Mouse (Mus musculus) G1E (cell line): ENCODE measurements at regions not wholly inside any gene's neighbourhood (a gene's known extent, or its start where the extent isn't known, plus 50 kb on each side); places are given as distances from the start of the nearest gene placed in this dataset.

Experiments
- ATAC-seq: 2 replicates; pipeline ENCODE4 v1.8.0; 2016; ENCODE audit warnings: mild to moderate bottlenecking; ENCODE audit not compliant: insufficient number of reproducible peaks, poor library complexity, low FRiP score, severe bottlenecking; ENCODE audit errors: extremely low read depth
- DNase-seq: peaks from one replicate; pipeline ENCODE4 v3.0.0; 2012; ENCODE audit warnings: low spot score
- H3K27me3 ChIP-seq: 2 replicates; pipeline ENCODE4 v1.6.1; 2012; ENCODE audit warnings: mild to moderate bottlenecking, low read length, inconsistent platforms; ENCODE audit not compliant: insufficient read depth
- H3K36me3 ChIP-seq: replicated peaks from 2 replicates; pipeline ENCODE3; 2012; ENCODE audit warnings: mild to moderate bottlenecking, inconsistent platforms
- H3K4me1 ChIP-seq: 2 replicates; pipeline ENCODE4 v1.6.1; 2012; ENCODE audit warnings: low read depth, low read length, inconsistent platforms, mixed read lengths; ENCODE audit not compliant: insufficient read depth
- H3K4me3 ChIP-seq: 2 replicates; pipeline ENCODE4 v1.5.1; 2012; ENCODE audit warnings: low read depth, mild to moderate bottlenecking, inconsistent platforms, low read length, moderate library complexity, mixed read lengths
- H3K9me3 ChIP-seq: replicated peaks from 2 replicates; pipeline ENCODE4 v1.6.1; 2012; ENCODE audit warnings: inconsistent platforms
- CTCF ChIP-seq: IDR thresholded peaks from 2 replicates; pipeline ENCODE4 v1.5.1; 2012; ENCODE audit warnings: low read depth, low read length, inconsistent platforms, mixed read lengths
- GATA1 ChIP-seq: IDR thresholded peaks from 2 replicates; pipeline ENCODE4 v1.6.1; 2012; ENCODE audit warnings: borderline replicate concordance, low read length, inconsistent platforms, mixed read lengths
- GATA2 ChIP-seq: IDR thresholded peaks from 2 replicates; pipeline ENCODE4 v1.6.1; 2012; ENCODE audit warnings: low read depth, low read length, inconsistent platforms, borderline replicate concordance
- POLR2AphosphoS5 ChIP-seq: IDR thresholded peaks from 2 replicates; pipeline ENCODE4 v1.6.1; 2012; ENCODE audit warnings: low read depth, low read length, inconsistent platforms; ENCODE audit not compliant: insufficient replicate concordance
- TAL1 ChIP-seq: conservative IDR thresholded peaks from 2 replicates; pipeline ENCODE4 v1.6.1; 2012; ENCODE audit warnings: low read depth, low read length, inconsistent platforms, mixed read lengths

DNA sequence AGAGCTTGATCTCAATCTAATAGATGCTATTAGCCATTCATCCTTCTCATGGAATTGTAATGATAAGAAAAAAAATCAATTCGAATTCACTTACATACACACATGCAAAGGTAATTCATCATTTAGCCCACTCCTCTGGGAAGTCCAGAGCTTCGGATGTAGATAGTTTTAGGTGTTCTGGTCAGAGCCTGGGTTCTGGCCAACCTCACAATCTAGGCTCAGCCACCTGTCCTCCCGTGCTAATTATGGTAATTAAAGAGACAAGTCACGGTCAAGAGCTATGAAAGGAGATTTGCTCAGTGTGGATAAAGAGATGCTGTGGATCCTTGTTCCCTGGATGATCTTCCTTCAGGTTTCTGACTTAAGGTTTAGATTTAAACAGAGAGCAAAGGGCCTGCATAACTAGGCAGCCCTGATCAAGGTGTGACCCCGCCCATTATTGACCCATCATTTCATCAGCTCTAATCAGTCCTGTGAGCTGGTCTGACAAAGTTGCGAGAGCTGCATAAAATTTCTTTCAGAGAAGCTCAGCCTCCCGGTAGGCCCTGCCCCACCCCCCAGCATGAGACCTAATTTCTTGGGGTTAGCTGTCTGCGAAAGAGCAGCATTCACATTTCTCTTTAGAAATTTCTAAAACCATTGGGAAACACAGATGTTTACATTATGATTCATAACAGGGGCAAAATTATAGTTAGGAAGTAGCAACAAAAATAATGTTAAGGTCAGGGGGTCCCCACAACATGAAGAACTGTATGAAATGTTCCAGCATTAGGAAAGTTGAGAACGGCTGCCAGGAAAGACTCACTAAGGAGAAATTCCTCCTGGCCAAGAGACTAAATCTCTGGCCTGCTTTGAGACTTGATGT, 98.3 kb upstream of the Slc25a26 start:
- TF ChIP-seq GATA2 (no peak), POLR2AphosphoS5 (no peak), CTCF (no peak), GATA1 (no peak), TAL1 (no peak)
- no peak overlapping the region for H3K4me3 ChIP-seq
- DNase-seq (no peak), ATAC-seq (no peak)
- H3K36me3 ChIP-seq: no peaks in the 10 kb centered on the region
- peaks cover 5% of the 10 kb centered on the region for H3K9me3 ChIP-seq
- peaks cover 13% of the 10 kb centered on the region for H3K4me1 ChIP-seq
- no peaks in the 10 kb centered on the region for H3K27me3 ChIP-seq

DNA sequence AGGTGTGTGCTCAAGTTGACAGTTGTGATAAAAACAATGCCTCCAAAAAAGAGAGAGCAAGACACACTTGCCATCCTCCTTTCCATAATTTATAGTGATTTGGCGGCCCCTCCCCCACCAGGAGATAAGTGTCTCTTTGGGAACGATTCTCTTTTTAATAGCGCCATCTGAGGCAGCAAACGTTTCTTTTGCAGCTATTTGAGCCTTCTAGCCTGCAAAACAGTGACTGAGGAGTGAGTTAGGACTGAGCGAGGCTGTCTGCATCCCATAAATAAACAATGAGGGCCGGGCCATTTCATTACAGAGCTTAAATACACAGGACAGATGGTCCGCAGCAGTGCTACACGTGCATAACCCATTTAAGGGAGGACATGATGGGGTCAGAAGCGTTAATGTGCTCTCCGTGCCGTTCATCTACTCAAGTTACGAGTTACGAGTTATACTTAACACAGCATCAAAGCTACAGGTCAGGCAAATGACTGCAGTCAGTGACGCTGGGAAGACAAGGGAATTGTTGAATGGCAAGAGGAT, 99.0 kb upstream of the Slc25a26 start:
- ATAC-seq (no peak), DNase-seq (no peak)
- H3K4me1 ChIP-seq: peaks cover 10% of the 10 kb centered on the region
- H3K9me3 ChIP-seq: peaks cover 5% of the 10 kb centered on the region
- H3K27me3 ChIP-seq: no peaks in the 10 kb centered on the region
- H3K36me3 ChIP-seq: no peaks in the 10 kb centered on the region
- TF ChIP-seq GATA2 (no peak), GATA1 (no peak), TAL1 (no peak), CTCF (no peak), POLR2AphosphoS5 (no peak)
- H3K4me3 ChIP-seq: no peak overlapping the region

DNA sequence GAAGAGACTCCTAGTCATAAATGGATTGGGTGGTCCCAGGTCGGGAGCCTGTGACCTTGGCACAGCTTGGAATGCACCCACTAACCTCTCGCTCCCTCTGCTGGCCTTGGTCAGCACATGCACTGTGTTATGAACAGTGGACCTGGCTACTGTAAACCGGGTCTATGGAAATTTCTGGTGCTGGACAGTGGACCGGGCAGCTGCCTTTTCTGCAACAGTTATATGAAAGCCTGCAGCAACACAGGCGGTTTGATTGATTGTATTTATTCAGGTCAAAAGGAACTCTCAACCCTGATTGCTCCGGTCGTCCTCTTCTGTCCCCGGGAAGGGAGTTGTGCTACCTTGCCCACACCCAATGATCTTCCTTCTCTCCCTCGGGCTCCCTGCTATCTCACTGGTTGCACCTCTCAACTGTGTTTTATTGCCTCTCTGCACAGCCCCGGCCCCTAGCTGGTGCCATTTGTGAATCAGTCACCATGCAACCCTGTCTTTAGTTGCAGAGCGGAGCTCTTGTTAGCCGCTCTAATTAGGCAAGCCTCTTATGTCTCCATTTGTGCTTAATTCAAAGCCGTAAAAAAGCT, 99.6 kb upstream of the Slc25a26 start:
- peaks cover 10% of the 10 kb centered on the region for H3K4me1 ChIP-seq
- TF ChIP-seq CTCF: no peak
- TF ChIP-seq TAL1: no peak
- no peak for TF ChIP-seq GATA2
- TF ChIP-seq POLR2AphosphoS5: no peak
- no peak for TF ChIP-seq GATA1
- peaks cover 5% of the 10 kb centered on the region; the same call in 1 of the 2 replicates for H3K9me3 ChIP-seq
- no peaks in the 10 kb centered on the region for H3K27me3 ChIP-seq
- no peak overlapping the region for H3K4me3 ChIP-seq
- DNase-seq: no peak
- ATAC-seq: peak; percentile 45
- H3K36me3 ChIP-seq: no peaks in the 10 kb centered on the region

DNA sequence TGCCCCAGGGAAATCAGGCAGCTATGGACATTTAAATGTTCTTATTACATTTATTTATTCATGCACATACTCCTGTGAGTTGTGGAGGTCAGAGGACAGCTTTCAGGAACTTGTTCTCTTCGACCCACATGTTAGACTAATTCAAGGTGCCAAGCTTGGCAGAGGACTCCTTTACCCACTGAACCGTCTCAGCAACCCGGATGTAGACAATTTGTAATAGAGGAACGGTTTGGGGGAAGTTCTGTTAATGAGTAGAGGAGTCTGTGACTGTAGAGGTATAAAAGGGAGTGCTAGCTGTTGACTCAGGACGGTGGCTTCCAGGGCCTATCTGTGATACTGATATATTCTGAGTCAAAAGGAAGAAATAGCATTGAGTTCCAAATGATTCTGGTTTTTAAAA, 107.4 kb upstream of the Magi1 start:
- no peak for TF ChIP-seq POLR2AphosphoS5
- no peak for TF ChIP-seq GATA1
- no peak for TF ChIP-seq GATA2
- no peak for TF ChIP-seq CTCF
- no peak for TF ChIP-seq TAL1
- H3K4me3 ChIP-seq: no peak overlapping the region
- ATAC-seq (peak; percentile 8; the same call in 1 of the 2 replicates), DNase-seq (no peak)
- H3K9me3 ChIP-seq: no peaks in the 10 kb centered on the region
- H3K36me3 ChIP-seq: no peaks in the 10 kb centered on the region
- H3K4me1 ChIP-seq: peaks cover 9% of the 10 kb centered on the region; the same call in 1 of the 2 replicates
- no peaks in the 10 kb centered on the region for H3K27me3 ChIP-seq

DNA sequence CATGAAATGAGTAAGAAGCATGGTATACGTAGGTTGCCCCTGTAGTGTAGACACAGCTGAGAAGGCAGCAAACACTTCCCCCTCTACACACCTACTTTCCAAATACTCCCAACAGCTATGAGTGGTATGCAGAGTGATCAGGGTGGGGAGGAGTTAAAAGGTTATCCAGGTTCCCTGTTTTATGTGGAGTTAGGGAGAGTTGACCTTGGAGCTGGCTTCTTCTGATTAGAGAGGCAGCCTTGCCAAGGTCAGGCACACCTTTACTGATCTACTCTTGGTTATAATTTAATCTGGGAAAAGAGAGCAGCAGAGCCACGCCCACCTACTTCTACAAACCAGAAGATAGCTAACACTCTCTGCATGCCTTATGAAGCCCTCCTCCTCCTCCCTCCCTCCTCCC, 106.7 kb upstream of the Magi1 start:
- Histone ChIP-seq H3K4me3 (no peak overlapping the region), H3K4me1 (peaks cover 9% of the 10 kb centered on the region; the same call in 1 of the 2 replicates), H3K27me3 (no peaks in the 10 kb centered on the region), H3K9me3 (no peaks in the 10 kb centered on the region), H3K36me3 (no peaks in the 10 kb centered on the region)
- no peak for TF ChIP-seq GATA2
- TF ChIP-seq CTCF: no peak
- TF ChIP-seq GATA1: no peak
- no peak for TF ChIP-seq POLR2AphosphoS5
- no peak for TF ChIP-seq TAL1
- DNase-seq (no peak), ATAC-seq (no peak)

DNA sequence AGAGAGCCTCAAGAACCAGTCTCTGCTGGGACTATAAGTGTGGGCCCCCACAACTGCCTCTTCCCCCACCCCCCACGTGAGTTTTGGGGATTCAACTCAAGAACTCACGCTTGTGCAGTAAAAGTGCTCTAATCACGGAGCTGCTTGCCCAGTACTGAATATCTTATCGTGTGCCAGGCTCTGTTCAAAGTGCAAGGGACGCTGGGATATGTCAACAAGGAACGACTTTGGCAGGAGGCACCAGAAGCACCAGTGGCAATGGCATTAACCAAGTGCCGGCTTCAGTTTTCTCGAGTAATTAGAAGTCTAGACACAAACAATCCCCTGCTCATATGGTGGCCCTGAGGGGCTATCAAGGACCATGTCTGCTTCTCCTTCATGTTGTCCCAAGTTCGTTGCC, 106.0 kb upstream of the Magi1 start:
- no peak for TF ChIP-seq TAL1
- no peak for TF ChIP-seq GATA1
- no peak for TF ChIP-seq POLR2AphosphoS5
- TF ChIP-seq GATA2: no peak
- TF ChIP-seq CTCF: no peak
- Histone ChIP-seq H3K4me1 (peaks cover 9% of the 10 kb centered on the region; the same call in 1 of the 2 replicates), H3K9me3 (no peaks in the 10 kb centered on the region), H3K4me3 (no peak overlapping the region), H3K27me3 (no peaks in the 10 kb centered on the region), H3K36me3 (no peaks in the 10 kb centered on the region)
- ATAC-seq (no peak), DNase-seq (no peak)
